Mouse (Mus musculus) midbrain, embryonic 16.5 days (tissue): Measurements from ENCODE around the gene Acot12. TPM values are rescaled to one million over a fixed set of nuclear protein-coding genes. Genes with fewer than 3 reads are reported as not detected.

ENCODE experiments used
- ATAC-seq: fragments of 200-750 bp; cut with Nextera tagmentation; 2 replicates; pipeline ENCODE4 v1.8.0; 2017; ENCODE audit warnings: moderate TSS enrichment
- H3K27ac ChIP-seq: fragments of 300-500 bp; sonication (generic); 2 replicates; pipeline ENCODE4 v1.5.1; 2014; ENCODE audit warnings: mild to moderate bottlenecking, low read length, mixed read lengths
- H3K27me3 ChIP-seq: fragments of 300-500 bp; sonication (generic); 2 replicates; pipeline ENCODE4 v1.6.1; 2014; ENCODE audit warnings: low read depth, low read length, mixed read lengths; ENCODE audit not compliant: control insufficient read depth, insufficient read depth
- H3K36me3 ChIP-seq: fragments of 300-500 bp; sonication (generic); 2 replicates; pipeline ENCODE4 v1.6.1; 2014; ENCODE audit warnings: mild to moderate bottlenecking, low read length, moderate library complexity, mixed read lengths; ENCODE audit not compliant: control insufficient read depth, insufficient read depth
- H3K4me1 ChIP-seq: fragments of 300-500 bp; sonication (generic); 2 replicates; pipeline ENCODE4 v1.6.1; 2014; ENCODE audit warnings: mild to moderate bottlenecking, low read length, mixed read lengths; ENCODE audit not compliant: control insufficient read depth, insufficient read depth
- H3K4me2 ChIP-seq: fragments of 300-500 bp; sonication (generic); 2 replicates; pipeline ENCODE4 v1.6.1; 2014; ENCODE audit warnings: mild to moderate bottlenecking, low read length, mixed read lengths
- H3K4me3 ChIP-seq: fragments of 300-500 bp; sonication (generic); 2 replicates; pipeline ENCODE4 v1.5.1; 2014; ENCODE audit warnings: low read depth, mild to moderate bottlenecking, low read length, moderate library complexity, mixed read lengths
- H3K9ac ChIP-seq: fragments of 300-500 bp; sonication (generic); 2 replicates; pipeline ENCODE4 v1.6.1; 2014; ENCODE audit warnings: low read depth, low read length, mixed read lengths
- H3K9me3 ChIP-seq: fragments of 300-500 bp; sonication (generic); replicated peaks from 2 replicates; pipeline ENCODE4 v1.6.1; 2014; ENCODE audit warnings: mild to moderate bottlenecking, low read length, mixed read lengths; ENCODE audit not compliant: control insufficient read depth, poor library complexity, severe bottlenecking
- microRNA-seq: library from miRNA; unstranded; fragments of <30 nt; microRNA quantifications from one replicate; pipeline ENCODE4, GENCODE M21; 2017
- polyA plus RNA-seq: library from polyadenylated mRNA; unstranded; fragments of >200 nt; fragmentation: Nextera tagmentation; extraction: Ambion mirVana; gene quantifications from 2 replicates; pipeline ENCODE4 v1.2.1, GENCODE M21; 2015

Acot12 gene
- polyA plus RNA-seq, 1 experiment from 2014 or later = 0.10 TPM

GRCm38 (mm10) chr13:91827876-91828275, 86.6 kb downstream of the Acot12 start:
- Histone ChIP-seq H3K9me3 (no peaks in the 10 kb centered on the region), H3K9ac (no peak overlapping the region), H3K27ac (no peak overlapping the region), H3K4me3 (no peak overlapping the region), H3K36me3 (no peaks in the 10 kb centered on the region), H3K4me1 (no peaks in the 10 kb centered on the region), H3K4me2 (no peak overlapping the region), H3K27me3 (no peaks in the 10 kb centered on the region)
- ATAC-seq = no peak

Small RNA genes lying within 50 kb of the gene (microRNA-seq; reads per million reads assigned to microRNA genes)
- gene Gm27656 = not detected

Other genes starting within 250 kb of the Acot12 start
- 18.5 and 18.6 TPM in 2 replicates for gene Zcchc9, start 66.2 kb downstream of the Acot12 start, polyA plus RNA-seq
- gene Ckmt2, start 135.4 kb downstream of the Acot12 start, polyA plus RNA-seq = not detected in 2 replicates